Mouse (Mus musculus) small intestine, adult 2 months (tissue): ENCODE results near the gene Phf23.

ENCODE experiments used
- CTCF ChIP-seq: fragments of 200-500 bp; IDR thresholded peaks from 2 replicates; pipeline ENCODE4 v1.5.1; 2012; ENCODE audit warnings: low read depth, mild to moderate bottlenecking, control low read depth, inconsistent platforms, low read length, moderate library complexity, mixed read lengths; ENCODE audit not compliant: insufficient replicate concordance, insufficient read length; ENCODE audit errors: extremely low read depth
- POLR2A ChIP-seq: fragments of 200-500 bp; IDR thresholded peaks from 2 replicates; pipeline ENCODE4 v1.6.1; 2012; ENCODE audit warnings: low read depth, mild to moderate bottlenecking, control low read depth, inconsistent platforms, low read length, moderate library complexity

DNA sequence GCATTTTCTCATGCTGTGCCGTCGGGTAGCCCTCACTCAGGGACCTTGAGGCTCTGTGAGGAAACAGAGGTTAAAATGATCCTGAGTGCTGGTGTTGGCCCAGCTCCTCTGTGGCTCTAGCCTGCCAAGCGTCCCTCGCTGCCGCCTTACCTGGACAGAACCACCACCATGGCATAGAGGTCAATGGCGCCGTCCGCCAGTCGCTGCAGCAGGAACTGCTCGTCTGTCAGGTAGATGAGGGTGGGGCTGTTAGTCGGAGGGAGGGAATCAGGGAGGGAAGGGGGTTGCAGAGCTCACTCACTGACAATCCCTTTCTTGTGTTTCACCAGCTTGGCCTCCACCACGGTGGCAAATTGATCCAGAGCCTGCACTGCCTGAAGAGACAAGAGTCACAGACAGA is 15.0 kb downstream of the Phf23 start:
- TF ChIP-seq POLR2A (no peak), CTCF (no peak)
